Mouse (Mus musculus): Measurements from ENCODE around the gene Sae1. TPM values are rescaled to one million over a fixed set of nuclear protein-coding genes. Genes with fewer than 3 reads are reported as not detected.

Sae1 gene
- total and polyA plus RNA-seq, 2 experiments: 11.5 to 16.1 TPM

GRCm38 (mm10) chr7:16405516-16406351, 18.1 kb upstream of the Sae1 start:
- Histone ChIP-seq H3K4me3 (ENCODE audit: insufficient read depth, low read depth, low read length) (no peak overlapping the region), H3K36me3 (ENCODE audit: control insufficient read depth, insufficient read depth, low read length) (no peaks in the 10 kb centered on the region), H3K79me2 (ENCODE audit: control insufficient read depth, insufficient read depth, low read length) (peaks cover 6% of the 10 kb centered on the region), H3K27me3 (ENCODE audit: control insufficient read depth, insufficient read depth, low read length) (no peaks in the 10 kb centered on the region), H3K4me1 (ENCODE audit: control insufficient read depth, insufficient read depth, low read length) (peaks cover 28% of the 10 kb centered on the region), H3K27ac (replicated peaks; ENCODE audit: insufficient read depth, low read depth, low read length) (peak overlapping the region; percentile 86), H3K9ac (ENCODE audit: low read depth, low read length) (peak overlapping the region; percentile 16)
- TF ChIP-seq POLR2A (IDR thresholded peaks at IDR 0.05; ENCODE audit: extremely low read depth, insufficient read depth, low read length): no peak
- TF ChIP-seq CTCF (IDR thresholded peaks at IDR 0.05; ENCODE audit: low read depth, low read length): no peak
- peak; percentile 66 for DNase-seq (ENCODE audit: extremely low read depth, low read depth, low spot score)
- 2% methylated on average over 11 of the region's 11 CpGs for WGBS

- TF ChIP-seq POLR2A (IDR thresholded peaks at IDR 0.05; ENCODE audit: extremely low read depth, insufficient read depth, low read length) (peak; percentile 50; the same call in 1 of the 2 replicates), CTCF (IDR thresholded peaks at IDR 0.05; ENCODE audit: low read depth, low read length) (no peak)
- 6% methylated on average over 2 of the region's 2 CpGs for WGBS
- peak overlapping the region; percentile 86 for H3K27ac ChIP-seq (replicated peaks; ENCODE audit: insufficient read depth, low read depth, low read length)
Observed at GRCm38 (mm10) chr7:16405073-16405455, 17.5 kb upstream of the Sae1 start.

DNA sequence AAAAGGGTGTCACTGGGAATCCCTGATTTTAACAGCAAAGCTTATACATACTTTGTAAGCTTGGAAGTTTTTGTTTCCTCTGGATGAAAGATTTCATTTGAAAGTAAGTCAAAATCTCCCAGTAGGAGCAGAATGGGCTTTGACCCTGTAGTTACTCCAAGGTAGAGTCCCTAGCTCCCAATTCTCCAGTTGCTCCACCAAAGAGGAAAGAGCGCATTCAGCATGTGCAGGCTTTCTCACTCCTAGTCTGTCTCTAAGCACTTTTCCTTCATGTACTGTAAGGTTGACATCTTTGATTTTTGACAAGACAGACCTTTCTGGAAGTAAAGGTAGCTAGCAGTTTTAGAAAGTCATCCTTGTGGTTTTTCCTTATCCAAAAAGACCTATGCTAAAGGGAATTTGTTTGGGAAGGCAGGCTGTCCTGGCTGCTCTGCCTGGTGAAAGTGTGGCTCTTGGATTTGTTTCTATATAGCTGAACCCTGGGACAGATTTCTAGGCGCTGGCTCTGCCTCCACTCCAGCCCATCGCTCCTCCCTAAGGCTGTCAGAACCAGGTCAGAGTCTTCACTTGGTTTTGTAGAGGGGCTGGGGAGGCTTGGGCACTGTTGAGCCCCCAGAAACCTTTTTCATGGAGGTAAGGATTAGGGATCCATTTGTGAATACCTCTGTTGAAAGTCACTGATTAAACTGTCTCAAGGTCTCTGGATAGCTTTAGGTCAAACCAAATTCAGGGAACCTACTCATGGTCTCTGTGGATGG, 16.9 kb upstream of the Sae1 start:
- Histone ChIP-seq H3K79me2 (ENCODE audit: control insufficient read depth, insufficient read depth, low read length) (peaks cover 6% of the 10 kb centered on the region), H3K9ac (ENCODE audit: low read depth, low read length) (0 out of 2 replicates have a peak overlapping the region, but pooled peaks have one; percentile 1), H3K4me3 (ENCODE audit: insufficient read depth, low read depth, low read length) (no peak overlapping the region), H3K4me1 (ENCODE audit: control insufficient read depth, insufficient read depth, low read length) (peaks cover 28% of the 10 kb centered on the region), H3K27me3 (ENCODE audit: control insufficient read depth, insufficient read depth, low read length) (no peaks in the 10 kb centered on the region), H3K36me3 (ENCODE audit: control insufficient read depth, insufficient read depth, low read length) (no peaks in the 10 kb centered on the region), H3K27ac (replicated peaks; ENCODE audit: insufficient read depth, low read depth, low read length) (peak overlapping the region; percentile 86)
- 43% methylated on average over 3 of the region's 3 CpGs for WGBS
- no peak for TF ChIP-seq POLR2A (IDR thresholded peaks at IDR 0.05; ENCODE audit: extremely low read depth, insufficient read depth, low read length)
- TF ChIP-seq CTCF (IDR thresholded peaks at IDR 0.05; ENCODE audit: low read depth, low read length): no peak
- DNase-seq (ENCODE audit: extremely low read depth, low read depth, low spot score): no peak

More at GRCm38 (mm10) chr7:16405073-16405455, 17.5 kb upstream of the Sae1 start:
- H3K36me3 ChIP-seq (ENCODE audit: control insufficient read depth, insufficient read depth, low read length): no peaks in the 10 kb centered on the region
- peak; percentile 93 for DNase-seq (ENCODE audit: extremely low read depth, low read depth, low spot score)
- no peak overlapping the region for H3K4me3 ChIP-seq (ENCODE audit: insufficient read depth, low read depth, low read length)
- peaks cover 28% of the 10 kb centered on the region for H3K4me1 ChIP-seq (ENCODE audit: control insufficient read depth, insufficient read depth, low read length)
- no peaks in the 10 kb centered on the region for H3K27me3 ChIP-seq (ENCODE audit: control insufficient read depth, insufficient read depth, low read length)
- H3K9ac ChIP-seq (ENCODE audit: low read depth, low read length): 0 out of 2 replicates have a peak overlapping the region, but pooled peaks have one; percentile 10
- H3K79me2 ChIP-seq (ENCODE audit: control insufficient read depth, insufficient read depth, low read length): peaks cover 6% of the 10 kb centered on the region

GRCm38 (mm10) chr7:16402968-16403948, 15.7 kb upstream of the Sae1 start:
- no peaks in the 10 kb centered on the region for H3K27me3 ChIP-seq (ENCODE audit: control insufficient read depth, insufficient read depth, low read length)
- peak overlapping the region; percentile 25 for H3K9ac ChIP-seq (ENCODE audit: low read depth, low read length)
- H3K27ac ChIP-seq (replicated peaks; ENCODE audit: insufficient read depth, low read depth, low read length): peak overlapping the region; percentile 13
- peaks cover 36% of the 10 kb centered on the region for H3K4me1 ChIP-seq (ENCODE audit: control insufficient read depth, insufficient read depth, low read length)
- H3K79me2 ChIP-seq (ENCODE audit: control insufficient read depth, insufficient read depth, low read length): peaks cover 6% of the 10 kb centered on the region
- TF ChIP-seq POLR2A (IDR thresholded peaks at IDR 0.05; ENCODE audit: extremely low read depth, insufficient read depth, low read length) (no peak), CTCF (IDR thresholded peaks at IDR 0.05; ENCODE audit: low read depth, low read length) (no peak)
- DNase-seq (ENCODE audit: extremely low read depth, low read depth, low spot score): no peak
- no peaks in the 10 kb centered on the region for H3K36me3 ChIP-seq (ENCODE audit: control insufficient read depth, insufficient read depth, low read length)
- 46% methylated on average over 21 of the region's 21 CpGs for WGBS
- no peak overlapping the region for H3K4me3 ChIP-seq (ENCODE audit: insufficient read depth, low read depth, low read length)

DNA sequence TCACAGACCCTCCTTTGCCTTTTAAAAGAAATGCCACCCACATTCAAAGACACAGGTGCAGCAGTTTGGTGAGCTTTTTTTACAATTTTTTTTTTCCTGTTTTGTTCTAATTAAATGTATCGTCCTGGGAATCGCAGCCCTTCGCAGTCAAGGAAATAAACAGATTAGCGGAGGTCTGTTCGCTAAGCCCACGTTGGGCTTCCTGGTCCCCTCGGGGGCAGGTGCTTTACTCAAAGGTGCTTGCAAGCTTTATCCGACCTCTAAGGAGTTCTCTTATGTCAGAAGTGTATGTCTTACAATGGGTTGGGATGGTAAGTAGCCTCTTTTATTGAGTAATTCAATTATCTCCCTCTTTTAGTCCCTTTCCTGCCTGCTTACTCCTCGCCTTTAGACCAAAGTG, 14.8 kb upstream of the Sae1 start:
- peak overlapping the region; percentile 59 for H3K4me3 ChIP-seq (ENCODE audit: insufficient read depth, low read depth, low read length)
- H3K9ac ChIP-seq (ENCODE audit: low read depth, low read length): peak overlapping the region; percentile 73
- TF ChIP-seq POLR2A (IDR thresholded peaks at IDR 0.05; ENCODE audit: extremely low read depth, insufficient read depth, low read length) (no peak), CTCF (IDR thresholded peaks at IDR 0.05; ENCODE audit: low read depth, low read length) (no peak)
- no peaks in the 10 kb centered on the region for H3K27me3 ChIP-seq (ENCODE audit: control insufficient read depth, insufficient read depth, low read length)
- H3K79me2 ChIP-seq (ENCODE audit: control insufficient read depth, insufficient read depth, low read length): peaks cover 6% of the 10 kb centered on the region; the same call in 1 of the 2 replicates
- WGBS: 14% methylated on average over 9 of the region's 9 CpGs
- no peak for DNase-seq (ENCODE audit: extremely low read depth, low read depth, low spot score)
- H3K36me3 ChIP-seq (ENCODE audit: control insufficient read depth, insufficient read depth, low read length): no peaks in the 10 kb centered on the region
- H3K27ac ChIP-seq (replicated peaks; ENCODE audit: insufficient read depth, low read depth, low read length): peak overlapping the region; percentile 100
- peaks cover 36% of the 10 kb centered on the region for H3K4me1 ChIP-seq (ENCODE audit: control insufficient read depth, insufficient read depth, low read length)
